Mouse (Mus musculus) brain, embryonic 18.5 days (tissue): ENCODE data around the gene Tbc1d22b.
A peak's percentile ranks its signal among the peaks of the same experiment; 100 is the strongest.
"Not testable (repeated sequence)": the region's sequence is repeated elsewhere in the genome, so short reads cannot be mapped to it uniquely, and the experiment has no call there.

Experiments used
- DNase-seq: peaks from one replicate; pipeline ENCODE4 v3.0.0-alpha.2; 2012; ENCODE audit warnings: low read depth, low spot score

The Tbc1d22b gene

GRCm38 (mm10) chr17:29595891-29596770 is 46.5 kb downstream of the Tbc1d22b start:
- no peak for DNase-seq

GRCm38 (mm10) chr17:29596771-29597132 is 47.2 kb downstream of the Tbc1d22b start:
- DNase-seq = no peak

- DNase-seq = no peak
Measured at GRCm38 (mm10) chr17:29599051-29599450, 49.5 kb downstream of the Tbc1d22b start.

DNA sequence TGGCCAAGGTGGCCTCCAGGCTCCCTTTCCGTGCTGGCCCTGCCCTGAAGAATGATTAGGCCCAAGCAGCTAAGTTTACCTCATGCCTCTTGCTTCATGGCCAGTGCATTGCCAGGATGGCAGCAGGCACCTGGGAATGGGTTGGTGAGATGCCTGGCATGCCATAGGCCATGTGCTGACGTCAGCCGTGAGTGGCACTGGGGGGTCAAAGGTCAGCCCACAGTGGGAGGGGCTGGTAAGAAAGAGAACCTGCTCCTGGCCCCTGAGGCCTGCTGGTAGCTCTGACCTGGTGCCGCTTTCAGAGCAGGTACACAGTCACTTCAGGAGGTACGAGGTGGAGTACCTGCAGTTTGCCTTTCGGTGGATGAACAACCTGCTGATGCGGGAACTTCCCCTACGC is 50.0 kb downstream of the Tbc1d22b start:
- no peak for DNase-seq

DNA sequence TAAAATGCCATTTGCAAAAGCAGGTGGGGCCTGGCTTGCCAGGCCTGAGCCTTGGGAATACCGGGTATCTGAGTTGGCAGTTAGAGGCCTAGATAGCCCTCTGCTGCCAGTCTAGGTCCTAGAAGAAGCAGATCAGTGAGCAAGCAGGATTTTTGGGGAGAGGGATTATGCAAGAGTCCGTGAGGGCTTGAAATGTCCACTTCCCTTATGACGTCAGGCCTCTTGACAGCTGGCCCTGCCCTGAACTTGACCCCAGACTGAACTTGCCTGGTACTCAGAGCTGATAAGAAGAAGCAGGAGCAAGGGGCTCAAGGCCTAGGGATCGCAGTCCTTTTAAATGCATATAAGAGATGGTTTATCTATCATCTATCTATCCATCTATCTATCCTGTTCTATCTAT is 51.8 kb downstream of the Tbc1d22b start:
- no peak for DNase-seq

DNA sequence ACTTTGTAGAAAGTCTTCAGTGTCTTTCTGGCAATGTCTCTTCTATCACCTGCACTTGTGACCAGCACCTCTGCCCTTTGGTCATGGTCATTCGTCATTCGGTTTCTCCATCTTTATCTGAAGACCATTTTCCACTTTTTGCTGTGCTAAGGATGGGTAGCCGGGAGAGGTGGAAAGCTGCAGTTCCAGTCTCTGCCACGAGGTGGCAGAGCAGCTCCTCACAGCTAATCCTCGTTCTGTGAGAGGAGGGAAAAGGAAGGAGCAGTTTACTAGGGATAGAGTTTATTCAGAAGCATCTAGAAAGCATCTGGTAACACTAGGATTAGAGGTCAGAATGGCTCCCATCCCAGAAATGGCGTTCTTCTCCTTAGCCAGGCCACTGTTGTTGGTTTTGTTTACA is 53.7 kb downstream of the Tbc1d22b start:
- DNase-seq = no peak

- DNase-seq = not testable (repeated sequence)
Measured at GRCm38 (mm10) chr17:29613453-29613852, 63.9 kb downstream of the Tbc1d22b start.

- peak; percentile 83 for DNase-seq
Measured at GRCm38 (mm10) chr17:29614115-29615023, 64.8 kb downstream of the Tbc1d22b start, which contains the start of the genes Rnf8 and Gm28043. Rnf8 (plus strand) TSS chr17:29614790. Gm28043 (plus strand) TSS chr17:29614876.

DNA sequence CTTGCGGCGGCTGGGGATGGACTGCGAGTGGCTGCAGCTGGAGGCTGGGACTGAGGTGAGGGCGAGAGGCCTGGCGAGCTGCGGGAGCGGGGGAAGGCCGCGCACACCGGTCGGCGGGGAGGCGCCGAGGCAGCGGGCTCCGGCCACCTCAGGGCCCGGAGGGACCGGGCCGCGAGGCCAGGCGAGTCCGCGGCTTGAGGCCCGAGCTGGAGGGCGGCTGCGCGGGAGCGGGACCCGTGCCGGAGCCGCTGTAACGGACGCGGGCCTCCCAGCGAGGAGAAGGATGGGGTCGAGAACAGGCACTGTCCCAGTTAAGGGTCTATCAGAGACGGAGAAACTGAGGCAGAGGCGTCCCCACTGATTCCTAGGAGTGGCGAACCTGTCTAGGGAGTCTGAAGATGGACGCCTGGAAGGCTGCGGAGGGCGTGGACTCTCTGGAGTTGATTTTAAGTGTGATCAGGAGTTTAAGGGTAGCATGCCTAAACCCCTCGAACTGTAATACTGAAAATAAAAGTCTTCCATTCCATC is 65.5 kb downstream of the Tbc1d22b start:
- no peak for DNase-seq

GRCm38 (mm10) chr17:29615616-29616015 is 66.0 kb downstream of the Tbc1d22b start:
- no peak for DNase-seq

GRCm38 (mm10) chr17:29619231-29619630 is 69.6 kb downstream of the Tbc1d22b start:
- DNase-seq = no peak

GRCm38 (mm10) chr17:29623488-29623887 is 73.9 kb downstream of the Tbc1d22b start:
- DNase-seq = no peak

DNA sequence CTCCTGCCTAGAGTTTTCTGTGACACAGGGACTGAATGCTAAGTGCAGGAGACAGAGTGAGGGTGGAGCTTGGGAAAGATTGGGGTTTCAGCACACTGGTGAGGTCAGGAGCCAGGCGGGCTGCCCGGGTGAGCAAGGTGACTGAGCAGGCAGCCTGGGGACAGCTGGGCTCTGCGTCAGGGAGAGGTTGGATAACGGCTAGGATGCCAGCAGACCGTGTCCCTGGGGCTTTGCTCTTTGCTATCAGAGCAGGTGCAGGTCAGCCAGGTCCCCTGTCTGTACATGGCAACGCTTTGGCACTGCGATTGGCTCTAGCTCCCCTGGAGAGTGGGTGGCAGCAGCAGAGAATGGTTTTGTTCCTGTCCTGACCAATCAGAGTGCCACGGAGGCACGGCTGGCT is 77.7 kb downstream of the Tbc1d22b start:
- DNase-seq = no peak

DNA sequence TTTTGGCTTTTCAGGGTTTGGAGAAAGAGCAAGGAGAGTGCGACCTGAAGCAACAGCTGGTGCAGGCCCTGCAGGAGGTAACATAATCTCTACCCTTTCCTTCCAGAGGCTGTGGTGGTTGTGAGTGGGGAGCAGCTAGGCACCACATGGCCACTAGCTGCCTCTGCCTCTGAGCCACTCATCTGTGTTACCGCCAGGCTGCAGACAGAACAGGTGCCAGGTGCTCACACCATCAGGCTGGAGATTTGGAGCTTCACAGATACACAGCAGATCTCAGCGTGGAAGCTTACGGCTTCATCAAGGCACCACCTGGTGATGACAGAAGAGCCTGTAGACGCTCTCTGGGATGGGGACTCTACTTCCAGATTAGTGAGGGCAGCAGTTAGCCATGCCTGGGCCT is 79.4 kb downstream of the Tbc1d22b start:
- DNase-seq = no peak

DNA sequence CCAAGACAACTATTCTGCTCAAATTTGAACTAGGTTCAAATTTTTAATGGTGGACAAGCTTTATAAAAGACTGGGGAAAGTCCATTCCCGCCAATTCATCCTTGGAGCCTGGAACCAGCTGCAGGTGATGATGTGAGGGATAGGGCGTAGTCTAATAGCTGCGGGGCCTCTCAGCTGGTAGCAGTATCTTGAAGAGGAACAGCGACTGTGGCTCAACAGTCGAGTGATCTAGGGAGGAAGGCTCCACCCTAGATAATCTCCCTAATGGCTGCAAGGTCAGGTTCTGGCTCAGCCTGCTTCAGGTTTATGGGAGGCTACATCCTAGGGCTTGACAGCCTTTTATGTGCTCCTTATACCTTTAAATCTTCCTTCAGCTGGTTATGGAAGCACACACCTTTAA is 80.0 kb downstream of the Tbc1d22b start:
- DNase-seq = no peak

DNA sequence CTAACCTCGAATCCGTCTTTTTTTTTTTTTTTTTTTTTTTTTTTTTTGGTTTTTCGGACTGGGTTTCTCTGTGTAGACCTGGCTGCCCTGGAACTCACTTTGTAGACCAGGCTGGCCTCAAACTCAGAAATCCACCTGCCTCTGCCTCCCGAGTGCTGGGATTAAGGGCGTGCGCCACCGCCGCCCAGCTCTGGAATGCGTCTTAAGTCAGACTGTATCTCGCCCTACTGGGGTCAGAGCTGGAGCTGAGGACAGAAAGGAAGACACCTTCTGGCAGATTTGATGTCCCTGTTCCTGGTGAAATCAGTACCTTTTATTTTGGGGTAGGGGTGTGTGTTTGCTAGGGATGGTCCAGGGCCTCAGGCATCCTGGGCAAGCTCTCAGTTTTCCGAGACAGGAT is 82.7 kb downstream of the Tbc1d22b start:
- no peak for DNase-seq

DNA sequence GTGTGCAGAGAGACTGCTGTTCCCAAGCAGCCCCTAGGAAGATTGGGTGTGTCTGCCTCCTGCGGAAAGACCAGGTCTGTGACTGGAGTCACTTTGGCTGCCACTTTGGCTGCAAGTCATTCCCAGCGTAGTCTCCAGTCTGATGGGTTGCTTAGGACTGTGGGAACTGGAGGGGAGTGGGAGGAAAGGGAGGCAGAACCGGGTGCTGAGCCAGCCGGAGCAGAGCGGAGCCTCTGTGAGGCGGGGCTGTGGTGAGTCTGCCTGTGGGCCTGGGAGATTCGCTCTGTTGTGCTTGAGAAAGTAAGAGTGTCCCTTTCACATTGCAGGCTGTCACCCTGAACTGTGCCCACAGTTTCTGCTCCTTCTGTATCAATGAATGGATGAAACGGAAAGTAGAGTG is 85.9 kb downstream of the Tbc1d22b start:
- DNase-seq = no peak

DNA sequence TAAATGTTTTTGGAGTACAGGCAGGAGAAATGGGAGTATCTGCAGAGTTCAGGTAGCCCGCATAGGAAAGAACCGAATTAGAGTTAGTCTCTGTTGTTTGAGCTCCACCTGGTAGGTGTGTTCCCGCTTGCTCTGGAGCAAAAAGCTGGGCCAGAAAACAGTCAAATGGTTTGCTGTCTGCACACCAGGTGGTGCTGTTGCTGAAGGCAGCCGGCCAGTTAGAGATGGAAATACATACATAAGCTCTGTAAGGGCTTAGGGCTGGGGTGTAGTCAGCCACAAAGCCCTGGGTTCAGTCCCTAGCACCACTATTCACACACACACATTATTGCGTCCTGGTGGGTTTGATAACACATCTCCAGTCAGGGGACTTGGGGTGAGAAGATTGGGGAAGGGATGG is 86.5 kb downstream of the Tbc1d22b start:
- no peak for DNase-seq

- no peak for DNase-seq
Measured at GRCm38 (mm10) chr17:29637377-29637776, 87.8 kb downstream of the Tbc1d22b start.

DNA sequence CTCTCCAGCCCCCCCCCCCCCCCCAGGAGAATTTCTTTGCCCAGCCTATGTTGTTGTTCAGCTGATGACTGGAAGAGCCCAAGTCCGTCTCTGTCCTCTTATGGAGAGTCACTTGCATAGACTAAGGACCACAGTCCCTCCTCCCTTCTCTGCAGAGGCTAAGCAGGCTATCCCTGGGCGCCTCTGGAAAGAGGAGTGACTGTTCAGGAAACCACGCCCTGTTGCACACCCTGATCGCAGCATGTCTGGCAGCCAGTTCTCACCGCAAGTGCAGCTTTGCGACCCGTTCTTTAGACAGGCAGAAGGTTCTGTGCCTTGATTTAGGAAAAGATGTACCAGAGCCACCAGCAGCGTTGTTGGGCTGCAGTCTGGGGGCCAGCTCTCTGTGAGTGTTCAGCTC is 88.3 kb downstream of the Tbc1d22b start:
- DNase-seq = no peak

DNA sequence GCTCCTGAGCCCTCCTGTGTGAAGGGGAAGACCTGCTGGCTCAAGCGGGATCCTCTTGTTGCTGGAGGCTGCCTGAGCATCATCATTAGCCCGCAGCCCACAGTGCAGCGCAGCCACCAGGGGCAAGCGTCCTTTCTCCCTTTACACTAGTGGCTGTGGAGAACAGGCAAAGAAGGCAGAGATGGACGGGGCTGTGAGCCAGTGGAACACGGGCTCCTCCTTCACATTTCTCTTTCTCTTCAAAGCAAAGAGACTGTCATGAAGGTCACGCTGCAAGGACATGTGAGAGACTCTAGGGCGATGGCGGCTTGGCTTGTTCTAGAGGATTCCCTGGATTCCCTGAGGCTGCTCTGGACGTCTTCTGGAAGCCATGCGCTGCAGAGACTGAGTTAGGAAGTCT is 91.4 kb downstream of the Tbc1d22b start:
- no peak for DNase-seq

DNA sequence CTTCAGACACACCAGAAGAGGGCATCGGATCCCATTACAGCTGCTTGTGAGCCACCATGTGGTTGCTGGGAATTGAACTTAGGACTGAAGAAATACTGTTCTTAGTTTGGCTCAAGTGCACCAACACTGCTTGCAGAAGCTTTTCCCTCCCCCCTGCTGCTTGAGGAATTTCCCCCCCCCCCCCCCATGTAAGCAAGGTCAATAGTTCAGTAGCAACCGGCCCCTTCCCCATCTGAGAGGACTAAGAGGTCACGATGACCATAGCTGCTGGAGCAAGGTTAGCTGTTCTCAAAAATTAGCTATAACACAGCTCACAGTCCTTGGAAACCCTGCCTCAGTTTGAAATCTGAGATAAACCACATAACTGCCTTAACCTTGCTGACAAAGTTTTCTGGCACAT is 92.6 kb downstream of the Tbc1d22b start:
- no peak for DNase-seq
